Mouse (Mus musculus) 3134 (cell line): ENCODE measurements at regions not wholly inside any gene's neighbourhood (a gene's known extent, or its start where the extent isn't known, plus 50 kb on each side); places are given as distances from the start of the nearest gene placed in this dataset.

Source experiments
- DNase-seq: peaks from one replicate; pipeline ENCODE4 v3.0.0-alpha.2; 2011; ENCODE audit warnings: low spot score; ENCODE audit not compliant: insufficient read length; ENCODE audit errors: extremely low read depth

- DNase-seq, result no peak
Measured at GRCm38 (mm10) chr3:105222925-105223324, 156.3 kb downstream of the 4930564D02Rik start.

- no peak for DNase-seq
Measured at GRCm38 (mm10) chr3:105223671-105224070, 157.0 kb downstream of the 4930564D02Rik start.

DNA sequence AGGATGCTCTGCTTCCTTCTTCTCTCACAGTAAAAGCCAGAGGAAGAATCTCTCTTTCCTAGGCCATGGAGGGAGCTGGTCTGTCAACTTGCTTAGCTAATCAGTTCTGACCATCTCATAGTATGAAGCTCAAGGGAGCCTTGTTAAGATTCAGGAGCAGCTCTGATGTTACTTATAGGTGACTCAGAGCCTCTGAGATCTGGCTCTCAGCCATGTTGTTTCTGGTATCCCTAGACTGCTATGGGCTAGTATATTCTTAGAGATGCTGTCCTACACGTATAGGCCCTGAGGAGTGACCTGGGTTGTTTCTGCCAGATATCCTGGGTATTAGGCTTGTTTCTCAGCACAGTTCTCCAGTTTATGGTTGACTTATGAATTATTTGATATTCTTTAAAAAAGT, 160.9 kb downstream of the 4930564D02Rik start:
- DNase-seq, result no peak

- DNase-seq, result no peak
Measured at GRCm38 (mm10) chr3:105228401-105228800, 161.8 kb downstream of the 4930564D02Rik start.

DNA sequence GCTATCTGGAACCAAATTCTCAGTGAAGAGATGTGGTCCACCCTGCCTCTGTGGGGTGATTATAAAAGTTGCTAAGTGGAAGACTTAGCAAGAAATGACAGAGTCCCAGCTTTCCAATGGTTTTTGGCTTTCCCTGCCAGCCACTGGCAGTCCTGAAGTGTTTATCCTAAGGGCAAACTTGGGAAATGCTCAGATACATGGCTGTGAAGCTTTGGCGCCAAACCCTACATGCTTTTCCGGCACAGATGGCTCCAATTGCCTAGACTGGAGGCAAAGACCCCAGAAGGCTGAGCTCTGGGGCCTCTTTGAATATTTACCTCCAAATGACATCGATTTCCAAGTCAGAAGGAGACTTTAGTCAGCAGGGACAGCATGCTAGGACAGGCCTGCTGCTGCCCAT, 174.4 kb downstream of the 4930564D02Rik start:
- DNase-seq, result no peak

DNA sequence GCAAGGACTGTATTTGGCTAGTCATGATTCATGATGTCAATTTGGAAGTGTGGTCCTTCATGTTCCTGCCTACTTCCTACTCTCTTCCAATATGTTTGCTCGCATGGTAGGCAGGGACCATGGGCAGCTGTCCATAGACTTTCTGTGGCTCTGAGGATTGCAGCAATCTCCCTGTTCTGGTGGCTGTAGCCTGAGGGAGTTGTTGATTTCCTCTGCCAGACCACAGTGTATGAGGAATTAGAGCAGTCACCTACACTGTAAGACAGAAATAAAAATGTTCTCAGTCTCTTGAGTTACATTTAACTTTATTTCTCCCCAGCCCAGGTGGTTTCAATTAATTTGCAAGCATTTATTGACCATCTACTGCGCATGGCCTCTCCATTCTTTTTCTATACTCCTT, 190.5 kb downstream of the 4930564D02Rik start:
- no peak for DNase-seq

GRCm38 (mm10) chr3:105275241-105275640, 176.9 kb upstream of the Kcnd3 start:
- no peak for DNase-seq

DNA sequence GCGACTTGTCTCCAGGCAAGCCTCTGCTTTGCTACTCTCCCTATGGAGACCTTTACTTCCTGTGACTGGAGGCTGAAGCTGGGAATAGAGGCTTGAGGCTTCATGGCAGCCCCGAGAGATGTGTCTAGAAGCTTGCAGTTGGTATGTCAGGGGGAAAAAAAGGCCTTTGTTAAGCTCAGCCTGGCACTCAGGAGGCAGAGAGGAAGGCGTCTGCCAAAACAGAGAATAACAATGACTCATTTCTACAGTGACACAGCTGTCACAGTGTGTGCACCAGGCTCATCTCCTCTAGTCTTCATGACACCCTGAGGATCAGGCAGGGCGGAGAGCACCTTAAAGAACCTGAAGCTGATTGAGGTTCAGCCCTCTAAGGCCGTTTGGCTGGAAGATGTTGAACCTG, 171.2 kb upstream of the Kcnd3 start:
- peak; percentile 4 for DNase-seq

DNA sequence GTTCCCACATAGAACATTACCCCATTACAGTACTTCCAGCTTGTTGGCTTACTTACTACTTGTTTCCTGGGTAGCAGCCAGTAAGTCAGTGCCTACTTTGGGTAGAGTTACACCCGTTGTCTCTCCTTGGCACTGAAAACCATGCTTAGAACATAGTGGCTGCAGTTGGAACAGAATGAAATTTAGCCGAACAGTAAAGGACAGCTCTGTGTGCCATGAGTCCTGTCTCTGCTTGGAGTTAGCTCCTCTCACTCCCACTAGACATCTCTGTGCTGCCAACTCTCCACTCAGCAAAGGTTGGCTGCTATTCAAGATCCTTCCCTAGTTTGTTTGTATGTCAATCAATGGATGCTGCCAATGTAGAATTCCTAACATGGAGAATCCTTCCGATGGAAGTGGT, 170.4 kb upstream of the Kcnd3 start:
- DNase-seq, result no peak

GRCm38 (mm10) chr3:105298273-105298672, 153.9 kb upstream of the Kcnd3 start:
- no peak for DNase-seq

DNA sequence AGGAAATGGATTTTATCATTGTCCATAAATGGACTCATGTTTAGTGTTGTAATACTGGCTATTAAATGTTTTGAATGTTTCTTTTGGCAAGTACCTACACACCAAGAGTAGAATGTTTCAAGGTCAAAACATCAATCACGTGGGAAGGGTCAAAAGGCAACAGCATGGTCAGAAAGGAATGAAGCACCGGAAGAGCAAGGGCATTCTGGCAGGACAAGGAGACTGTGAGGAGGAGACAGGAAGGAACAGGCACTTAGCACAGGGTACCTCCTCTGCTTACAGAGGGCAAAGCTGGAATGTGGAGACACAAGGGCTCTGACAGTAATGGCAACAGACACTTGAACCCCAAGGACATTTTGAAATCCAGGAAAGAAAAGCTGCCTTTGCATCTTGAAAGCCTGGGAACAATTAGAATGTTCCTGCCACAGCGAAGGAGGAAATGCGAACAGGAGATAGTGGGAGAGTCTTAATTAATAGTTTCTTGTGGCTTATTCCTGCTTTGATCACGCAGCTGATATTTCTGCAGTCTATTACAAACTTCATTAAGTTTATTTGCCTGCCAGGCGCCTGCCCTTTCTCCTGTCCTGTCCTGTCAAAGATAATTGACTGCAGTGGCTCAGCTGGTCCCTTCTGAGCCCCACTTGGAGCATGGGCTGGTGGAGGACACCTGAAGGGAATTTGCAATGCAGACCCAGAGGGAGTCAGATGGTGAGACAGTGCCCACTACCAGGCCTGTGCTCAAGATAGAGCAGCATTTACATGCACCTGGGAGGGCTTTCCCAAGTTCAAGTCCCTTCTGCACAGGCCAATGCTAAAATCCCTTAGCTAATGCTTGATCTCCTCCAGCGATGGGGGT, 151.2 kb upstream of the Kcnd3 start:
- no peak for DNase-seq

- no peak for DNase-seq
Measured at GRCm38 (mm10) chr3:105307676-105308075, 144.5 kb upstream of the Kcnd3 start.

GRCm38 (mm10) chr3:105309020-105309419, 143.1 kb upstream of the Kcnd3 start:
- no peak for DNase-seq

- no peak for DNase-seq
Measured at GRCm38 (mm10) chr3:105353268-105353667, 98.9 kb upstream of the Kcnd3 start.

GRCm38 (mm10) chr3:105354123-105354931, 97.8 kb upstream of the Kcnd3 start:
- DNase-seq, result no peak

DNA sequence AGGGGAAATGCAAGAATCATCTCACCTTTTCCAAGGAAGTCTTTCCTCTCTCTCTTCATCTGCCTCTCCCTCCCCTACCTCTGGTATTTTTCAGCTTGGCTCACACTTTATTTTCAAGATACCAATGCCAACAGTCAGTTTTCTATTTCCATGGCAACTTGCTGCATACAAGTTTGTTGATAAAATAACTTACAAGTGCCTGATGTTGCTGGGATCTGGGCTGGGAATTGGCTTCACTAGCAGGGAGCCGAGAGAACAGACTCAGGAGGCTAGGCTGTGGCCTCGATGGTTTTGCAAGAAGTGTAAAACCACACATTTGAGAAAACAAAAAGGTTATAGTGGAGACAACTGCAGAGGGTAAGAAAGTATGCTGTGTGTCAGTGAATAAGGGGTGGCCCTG, 94.6 kb upstream of the Kcnd3 start:
- DNase-seq, result no peak

DNA sequence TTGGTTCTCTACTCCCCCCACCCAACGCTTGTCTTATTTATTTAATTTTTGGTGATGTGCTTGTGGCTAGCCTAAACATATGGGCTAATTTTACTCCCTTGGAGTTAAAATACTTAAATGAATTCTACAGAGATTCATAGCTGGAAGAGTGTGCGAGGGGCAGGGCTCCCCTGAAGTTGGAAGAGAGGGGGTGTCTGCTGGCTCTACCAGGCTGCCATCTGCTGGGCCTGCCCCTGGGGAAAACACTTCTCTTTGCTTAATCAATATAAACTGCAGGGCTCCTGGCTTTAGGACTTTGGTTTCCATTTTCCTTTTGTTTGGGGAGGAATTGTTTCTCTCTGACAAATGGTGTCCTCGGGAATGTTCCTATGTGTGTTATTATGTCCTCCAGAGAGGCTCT, 92.5 kb upstream of the Kcnd3 start:
- no peak for DNase-seq

- no peak for DNase-seq
Measured at GRCm38 (mm10) chr3:105364685-105365084, 87.4 kb upstream of the Kcnd3 start.

- DNase-seq, result no peak
Measured at GRCm38 (mm10) chr3:105366806-105367205, 85.3 kb upstream of the Kcnd3 start.

GRCm38 (mm10) chr3:105367972-105368371, 84.2 kb upstream of the Kcnd3 start:
- DNase-seq, result no peak

GRCm38 (mm10) chr3:105372371-105372828, 79.7 kb upstream of the Kcnd3 start:
- no peak for DNase-seq

- DNase-seq, result no peak
Measured at GRCm38 (mm10) chr3:105374306-105374705, 77.8 kb upstream of the Kcnd3 start.
